Mouse (Mus musculus) kidney, adult 18-20 months (tissue): Measurements from ENCODE around the gene Zfp760.
A peak's percentile ranks its signal among the peaks of the same experiment; 100 is the strongest.
"Not testable (repeated sequence)": the region's sequence is repeated elsewhere in the genome, so short reads cannot be mapped to it uniquely, and the experiment has no call there.

Source experiments
- DNase-seq: peaks from one replicate; pipeline ENCODE4 v3.0.0; 2021

Gene Zfp760

DNA sequence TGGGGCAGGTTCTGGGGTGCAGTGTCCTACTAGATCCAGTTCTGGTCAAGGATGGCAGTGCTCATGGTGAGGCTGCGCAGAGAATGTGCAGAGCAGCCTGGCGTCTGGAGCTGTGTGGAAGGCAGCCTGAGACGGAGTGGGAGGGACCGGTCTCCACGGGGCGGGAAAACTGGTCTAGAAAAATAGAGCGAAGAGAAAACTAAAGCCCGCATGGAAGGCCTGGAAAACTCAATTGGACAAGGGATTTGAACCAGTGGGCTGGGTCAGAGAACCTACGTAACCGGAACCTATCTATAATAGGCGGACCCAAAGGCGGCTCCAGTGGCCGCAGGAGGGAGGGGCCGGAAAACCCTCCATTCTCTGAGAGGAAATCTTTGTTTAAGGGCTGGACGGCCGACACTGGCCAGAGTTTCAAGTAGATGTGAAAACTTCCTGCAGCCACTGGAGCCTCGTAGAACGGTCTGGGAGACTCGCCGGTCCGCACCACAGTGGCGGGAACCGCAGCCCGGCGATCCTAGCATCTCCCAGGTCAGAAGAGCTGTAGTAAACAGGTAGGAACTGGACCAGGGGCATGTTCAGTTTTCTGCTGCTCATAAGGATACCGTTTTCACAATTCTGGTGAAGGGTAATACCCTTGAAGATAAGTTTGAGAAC, at the start of gene Zfp760:
TSS of gene Zfp760 (plus strand) at position 399 of the 654 bp plus-strand sequence.
- peak; percentile 89 for DNase-seq

DNA sequence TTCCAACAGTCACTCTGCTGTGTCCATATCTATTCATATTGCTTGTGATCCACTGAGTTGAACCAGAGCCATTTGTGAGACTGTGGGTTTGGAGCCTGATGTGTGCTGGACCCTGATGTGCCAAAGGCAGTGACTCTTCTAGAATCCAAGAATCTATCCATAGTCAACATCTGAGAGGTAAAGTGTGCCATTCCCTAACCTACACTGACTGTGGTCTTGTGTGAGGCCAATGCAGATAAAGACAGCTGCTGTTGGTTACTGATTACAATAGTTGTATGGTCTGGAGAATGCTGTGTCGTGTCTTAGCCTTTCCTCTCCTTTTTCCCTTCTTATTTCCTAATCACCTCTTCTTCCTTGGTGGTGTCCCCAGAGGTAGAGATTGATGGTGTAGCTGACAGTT, 28.7 kb upstream of the Zfp760 start:
- DNase-seq = not testable (repeated sequence)

DNA sequence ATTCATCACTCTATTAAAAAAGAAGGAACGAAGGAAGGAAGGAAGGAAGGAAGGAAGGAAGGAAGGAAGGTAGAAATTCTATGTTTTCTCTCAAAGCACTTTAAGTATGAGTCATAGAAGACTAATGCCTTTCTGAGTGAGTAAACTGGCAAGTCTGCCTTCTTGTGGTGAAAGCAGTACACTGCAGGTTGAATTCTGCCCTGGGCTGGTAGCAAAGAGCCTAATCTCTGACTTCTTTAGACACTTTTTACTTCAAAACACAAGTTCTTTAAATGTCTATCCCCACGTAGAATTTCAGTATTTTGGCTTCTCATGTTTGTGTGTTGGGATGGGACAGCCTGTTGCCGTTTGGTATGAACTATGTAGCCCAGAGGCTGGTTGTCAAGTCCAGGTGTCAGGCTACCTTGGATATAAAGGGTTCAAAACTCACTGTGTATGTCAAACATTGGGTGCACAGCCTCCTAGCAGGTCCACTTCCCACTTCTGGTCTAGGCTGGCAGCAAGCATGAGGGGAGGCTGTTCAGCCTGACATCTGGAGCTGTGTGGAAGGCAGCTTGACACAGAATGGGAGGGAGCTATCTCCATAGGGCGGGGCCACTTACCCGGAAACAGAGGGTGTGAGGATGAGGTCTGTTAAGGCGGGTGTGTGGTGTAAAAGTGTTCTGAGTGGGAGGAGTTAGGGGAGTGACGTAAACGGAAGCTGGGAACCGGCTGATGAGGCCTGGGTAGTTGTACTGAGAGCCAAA, 28.1 kb upstream of the Zfp760 start:
- DNase-seq = peak; percentile 87

DNA sequence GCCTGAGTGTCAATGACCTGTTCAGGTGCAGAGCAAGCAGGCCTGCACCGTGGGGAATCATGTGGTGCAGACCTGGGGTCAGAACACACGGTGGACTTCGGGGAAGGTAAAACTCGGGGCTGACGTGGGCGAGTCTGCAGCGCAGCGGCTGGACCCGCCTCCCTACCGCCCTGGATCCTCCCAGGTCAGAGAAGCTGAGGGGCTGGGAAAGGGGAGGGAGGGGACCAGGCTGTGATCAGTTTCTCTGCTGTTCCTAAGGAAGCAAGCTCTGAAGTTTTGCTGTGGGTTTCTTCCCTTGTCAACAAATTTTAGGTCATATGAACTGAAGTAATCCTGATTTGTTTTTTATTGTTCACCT, 27.5 kb upstream of the Zfp760 start:
- not testable (repeated sequence) for DNase-seq

DNA sequence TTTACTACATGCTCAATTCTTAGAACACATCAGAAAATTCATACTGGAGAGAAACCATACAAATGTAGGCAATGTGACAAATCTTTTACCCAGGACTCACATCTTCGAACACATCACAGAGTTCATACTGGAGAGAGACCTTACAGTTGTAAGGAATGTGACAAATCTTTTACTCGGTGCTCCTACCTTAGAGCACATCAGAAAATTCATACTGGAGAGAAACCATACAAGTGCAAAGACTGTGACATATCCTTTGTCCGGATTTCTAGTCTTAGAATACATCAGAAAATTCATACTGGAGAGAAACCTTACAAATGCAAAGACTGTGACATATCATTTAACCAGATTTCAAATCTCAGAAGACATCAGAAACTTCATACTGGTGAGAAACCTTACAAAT, 16.0 kb upstream of the Zfp760 start, which contains the start of gene Gm10226:
TSS of gene Gm10226 (plus strand) at position 301 of the 400 bp plus-strand sequence.
- no peak for DNase-seq

DNA sequence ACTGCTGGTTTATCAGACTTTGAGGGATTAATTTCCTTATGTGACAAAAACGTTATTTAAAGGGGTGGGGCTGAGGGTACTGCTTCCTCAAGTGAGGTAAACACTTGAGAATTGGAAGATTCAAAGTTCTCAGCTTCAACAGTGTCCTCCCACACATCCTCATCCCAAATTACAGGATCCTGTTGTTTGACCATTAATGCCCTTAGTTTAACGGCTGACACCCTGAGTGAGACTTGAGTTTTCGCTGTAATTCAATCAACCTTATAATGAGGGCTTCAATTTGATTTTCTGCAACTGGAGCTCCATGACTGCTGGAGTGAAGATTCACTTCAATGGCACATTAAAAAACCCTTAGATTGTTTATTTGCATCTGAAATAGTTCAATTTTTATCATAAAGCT, 14.2 kb upstream of the Zfp760 start:
- no peak for DNase-seq

DNA sequence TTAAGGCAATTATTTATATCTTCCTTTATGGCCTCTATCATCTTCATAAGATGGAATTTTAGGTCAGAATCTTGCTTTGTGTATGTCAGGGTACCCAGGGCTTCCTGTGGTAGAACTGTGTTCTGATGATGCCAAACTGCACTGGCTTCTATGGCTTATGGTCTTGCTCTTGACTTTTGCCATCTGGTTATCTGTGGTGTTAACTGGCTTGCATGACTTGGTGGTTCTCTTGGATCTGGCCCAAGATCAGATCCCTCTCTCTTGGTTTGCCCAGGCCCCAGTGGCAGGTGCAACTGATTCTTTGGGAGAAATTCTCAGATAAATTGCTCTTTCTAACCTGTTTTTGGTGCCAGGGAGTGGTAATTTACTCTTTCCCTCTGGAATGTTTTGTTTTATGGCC, 11.5 kb upstream of the Zfp760 start:
- DNase-seq = no peak

DNA sequence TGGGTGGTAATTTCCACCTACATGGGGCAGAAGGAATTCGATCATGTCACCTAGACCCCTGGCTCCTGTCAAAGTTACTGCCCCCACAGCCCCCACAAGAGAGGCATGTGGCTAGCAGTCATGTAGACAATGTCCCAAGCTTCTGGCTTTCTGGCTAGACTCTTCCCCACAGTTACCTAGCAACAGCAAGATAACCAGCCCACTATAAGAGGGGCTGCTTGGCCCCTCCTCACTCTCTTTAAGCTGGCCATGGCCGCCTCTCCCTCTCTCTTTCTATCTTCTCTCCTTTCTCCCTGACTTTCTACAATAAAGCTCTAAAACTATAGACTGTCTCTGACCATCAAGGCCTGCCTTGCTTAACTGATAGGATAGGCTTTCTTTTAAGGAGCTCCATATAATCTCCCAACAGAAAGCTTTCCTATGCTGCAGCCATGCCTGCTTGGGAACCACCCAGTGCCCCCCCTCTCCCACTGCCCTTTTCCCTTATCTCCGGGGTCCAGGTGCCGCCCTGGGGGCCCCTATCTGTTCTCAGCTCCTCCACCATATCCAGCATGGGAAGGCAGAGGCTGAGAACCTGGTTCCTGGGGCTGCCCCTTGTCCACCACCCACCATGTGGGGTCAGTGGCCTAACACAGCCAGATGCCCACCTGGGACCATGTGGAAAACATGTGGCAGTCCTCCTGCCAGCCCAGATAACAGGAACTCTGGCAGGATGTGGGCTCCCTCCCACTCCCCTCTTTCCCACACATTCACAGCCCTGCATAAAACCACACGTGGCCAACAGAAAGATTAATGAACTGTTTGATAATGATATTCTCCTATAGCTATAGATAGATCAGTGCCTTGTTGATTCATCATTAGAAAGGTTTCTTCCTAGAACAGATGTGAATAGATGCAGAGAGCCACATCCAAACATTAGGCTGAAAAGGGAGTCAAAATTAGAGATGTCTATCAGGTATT, 5.0 kb upstream of the Zfp760 start:
- no peak for DNase-seq

DNA sequence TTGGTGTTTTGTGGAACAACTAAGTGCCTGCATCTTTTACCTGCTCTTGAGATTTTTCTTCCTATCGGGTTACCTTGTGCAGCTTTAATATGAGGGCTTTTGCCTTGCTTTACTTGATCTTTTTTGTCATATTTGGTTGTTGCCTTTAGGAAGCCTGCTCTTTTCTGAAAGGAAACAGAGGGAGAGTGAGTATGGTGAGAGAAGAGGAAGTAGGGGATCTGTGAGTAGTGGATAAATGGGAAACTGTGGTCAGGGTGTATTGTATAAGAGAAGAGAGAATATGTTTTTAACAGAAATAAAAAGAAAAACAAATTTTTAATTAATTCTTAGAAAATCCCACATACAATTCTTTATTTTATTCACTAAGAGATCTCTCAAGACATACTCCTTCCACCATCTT, 4.1 kb upstream of the Zfp760 start:
- no peak for DNase-seq

DNA sequence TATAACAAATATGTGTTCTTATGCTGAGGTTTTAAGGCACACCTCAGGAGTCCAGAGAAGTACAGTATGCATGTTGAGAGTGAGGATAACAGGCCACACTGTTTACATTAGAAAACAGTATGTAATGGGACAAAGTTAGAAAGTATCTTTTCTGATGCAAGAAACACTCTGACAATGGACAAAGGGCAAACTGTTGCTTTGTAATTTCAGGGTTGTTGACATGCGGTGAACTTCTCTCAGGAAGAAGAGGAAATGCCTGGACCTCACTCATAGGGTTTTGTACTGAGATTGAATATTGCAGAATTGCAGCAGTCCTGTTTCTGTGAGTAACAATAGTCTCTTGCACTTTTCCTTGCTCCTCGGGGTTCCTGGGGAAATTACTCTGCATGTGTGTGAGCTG, 860 bp downstream of the Zfp760 start:
- no peak for DNase-seq

DNA sequence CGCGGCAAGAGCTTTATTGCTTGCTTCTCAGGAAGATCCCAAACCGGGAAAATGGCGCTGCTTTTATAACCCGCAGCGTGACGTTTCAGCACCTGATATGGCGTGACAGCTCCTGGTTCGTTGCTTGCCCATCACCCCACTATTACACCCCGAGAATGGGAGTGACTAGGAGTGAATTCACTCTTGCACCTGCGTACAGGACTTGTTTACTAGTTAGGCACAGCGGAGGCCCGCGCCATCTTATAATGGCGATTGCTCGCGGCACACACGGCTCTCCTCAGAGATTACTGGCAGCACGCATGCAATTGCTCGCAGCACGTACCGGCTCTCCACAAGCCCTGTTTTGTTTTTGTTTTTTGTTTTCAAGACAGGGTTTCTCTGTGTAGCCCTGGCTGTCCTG, 23.0 kb downstream of the Zfp760 start, which contains the start of gene Zfp229:
TSS of gene Zfp229 (plus strand) at position 301 of the 400 bp plus-strand sequence.
- not testable (repeated sequence) for DNase-seq

DNA sequence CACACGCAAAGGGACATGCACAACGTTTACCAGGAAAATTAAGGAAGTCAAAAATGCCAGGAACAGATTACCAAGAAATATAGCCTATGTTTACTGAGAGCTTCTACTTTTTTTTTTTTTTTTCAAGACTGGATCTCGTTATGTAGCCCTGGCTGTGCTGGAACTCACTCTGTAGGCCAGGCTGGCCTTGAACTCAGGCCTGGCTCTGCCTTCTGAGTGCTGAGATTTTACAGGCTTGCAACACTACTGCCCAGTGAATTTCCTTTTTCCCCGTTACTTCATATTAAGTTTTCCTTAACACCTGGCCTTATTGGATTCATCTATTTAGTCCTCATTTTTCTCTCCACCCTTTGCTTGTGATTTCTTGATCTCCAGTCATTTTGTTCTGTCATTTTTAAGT, 25.5 kb downstream of the Zfp760 start:
- DNase-seq = no peak

DNA sequence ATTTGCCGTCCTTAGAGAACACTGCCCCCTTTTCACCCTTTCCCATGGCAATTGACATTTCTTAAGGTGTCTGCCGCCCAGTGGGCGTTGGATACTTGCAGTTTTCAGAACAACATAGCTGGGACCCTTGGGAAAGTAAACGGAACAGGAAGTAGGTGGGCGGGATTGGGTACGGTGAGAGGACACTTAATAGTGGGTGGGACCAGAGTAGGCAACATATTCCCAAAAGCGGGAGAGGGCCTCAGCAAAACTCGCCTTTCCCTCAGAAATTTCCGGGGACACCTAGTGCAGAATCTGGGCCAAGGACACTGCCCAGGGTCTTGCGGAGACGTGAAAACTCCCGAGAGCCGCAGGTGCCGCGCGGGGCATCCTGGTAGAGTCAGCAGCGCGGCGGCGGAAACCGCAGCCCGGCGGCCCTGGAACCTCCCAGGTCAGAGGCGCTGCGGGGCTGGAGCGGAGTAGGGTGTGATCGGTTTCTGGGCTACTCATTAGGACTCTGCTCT, 26.0 kb downstream of the Zfp760 start:
- peak; percentile 83 for DNase-seq

DNA sequence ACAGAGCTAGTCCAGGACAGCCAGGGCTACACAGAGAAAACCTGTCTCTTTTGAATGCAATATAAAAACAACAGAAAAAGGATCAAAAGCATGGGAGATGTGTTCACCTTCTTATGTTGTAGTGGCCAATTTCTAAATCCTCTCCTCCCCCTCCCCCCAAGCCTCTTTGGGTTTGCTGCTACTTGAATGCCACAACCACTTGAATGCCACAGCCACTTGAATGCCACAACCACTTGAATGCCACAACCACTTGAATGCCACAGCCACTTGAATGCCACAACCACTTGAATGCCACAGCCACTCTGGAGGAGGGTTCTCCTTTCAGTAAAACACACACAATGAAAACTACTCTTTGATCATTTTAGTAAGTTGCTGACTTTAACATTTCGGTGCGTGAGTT, 45.2 kb downstream of the Zfp760 start:
- DNase-seq = no peak

DNA sequence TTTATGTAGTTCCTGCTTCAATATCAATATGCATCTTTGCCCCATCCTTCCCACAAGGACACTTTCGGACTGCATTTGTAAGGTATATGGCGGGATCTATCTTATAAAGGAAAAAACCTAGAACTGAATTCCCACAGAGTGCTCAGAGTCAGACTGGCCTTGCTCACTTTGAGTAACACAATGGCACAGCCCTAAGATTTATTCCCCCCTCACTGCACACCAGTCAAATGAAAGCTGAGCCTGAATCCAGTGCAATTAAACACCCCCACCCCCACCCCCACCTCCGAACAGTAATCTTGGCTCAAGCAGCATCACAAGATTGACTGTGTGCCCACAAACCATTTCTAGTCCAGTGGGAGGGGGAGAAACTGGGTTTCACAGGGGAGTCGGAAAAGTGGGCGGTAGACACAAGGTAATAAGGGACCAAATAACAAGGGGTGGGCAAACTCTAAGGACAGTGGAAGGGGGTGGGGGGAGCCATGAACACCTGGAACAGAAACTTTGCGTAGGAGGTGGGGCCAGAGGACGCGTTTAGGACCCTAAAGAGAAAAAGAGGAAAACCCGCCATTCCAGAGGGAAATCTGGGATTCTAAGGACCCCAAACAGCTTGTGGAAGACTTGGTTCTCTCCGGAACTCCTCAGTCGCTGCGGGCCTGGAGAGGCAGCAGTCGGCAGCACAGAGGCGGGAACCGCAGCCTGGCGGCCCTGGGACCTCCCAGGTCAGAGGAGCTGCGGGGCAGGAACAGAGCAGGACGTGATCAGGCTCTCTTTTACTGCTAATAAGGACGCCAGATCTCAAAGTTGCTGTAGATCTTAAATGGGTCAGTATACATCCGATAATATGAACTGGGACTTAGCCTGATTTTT, 46.0 kb downstream of the Zfp760 start:
- DNase-seq = peak; percentile 18

DNA sequence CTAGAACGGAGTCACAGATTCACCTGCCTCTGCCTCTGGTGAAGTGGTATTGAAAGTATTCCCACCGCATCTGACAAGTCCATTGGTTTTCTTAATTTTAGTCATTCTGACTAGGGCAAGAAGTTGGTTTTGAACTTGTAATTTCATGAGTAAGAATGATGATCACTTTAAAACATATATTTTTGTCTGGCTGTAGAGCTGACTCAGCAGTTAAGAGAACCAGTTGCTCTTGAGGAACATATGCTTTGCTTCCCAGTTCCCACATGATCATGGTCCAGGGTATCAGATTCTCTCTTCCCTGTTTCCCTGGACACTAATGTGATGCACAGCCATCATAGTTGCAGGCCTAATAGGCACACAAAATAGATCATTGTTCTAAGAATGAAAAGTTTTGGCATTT, 62.8 kb downstream of the Zfp760 start:
- no peak for DNase-seq
